Mouse (Mus musculus): ENCODE measurements around the gene Qpct.
"Not testable (repeated sequence)": the region's sequence is repeated elsewhere in the genome, so short reads cannot be mapped to it uniquely, and the experiment has no call there.

The Qpct gene

GRCm38 (mm10) chr17:79071951-79072350 lies 20.2 kb downstream of the Qpct start:
- no peak for DNase-seq (ENCODE audit: low read depth, low spot score)

- no peak for DNase-seq (ENCODE audit: low read depth, low spot score)
Observed at GRCm38 (mm10) chr17:79076974-79077847, 25.5 kb downstream of the Qpct start.

GRCm38 (mm10) chr17:79077848-79078146 lies 26.1 kb downstream of the Qpct start:
- no peak for DNase-seq (ENCODE audit: low read depth, low spot score)

- DNase-seq (ENCODE audit: low read depth, low spot score): no peak
Observed at GRCm38 (mm10) chr17:79078248-79078647, 26.5 kb downstream of the Qpct start.

GRCm38 (mm10) chr17:79091710-79092109 lies 40.0 kb downstream of the Qpct start:
- DNase-seq (ENCODE audit: low read depth, low spot score): no peak

GRCm38 (mm10) chr17:79093286-79093975 lies 41.7 kb downstream of the Qpct start:
- DNase-seq (ENCODE audit: low read depth, low spot score): no peak

- no peak for DNase-seq (ENCODE audit: low read depth, low spot score)
Observed at GRCm38 (mm10) chr17:79095624-79096023, 43.9 kb downstream of the Qpct start.

GRCm38 (mm10) chr17:79099866-79100265 lies 48.2 kb downstream of the Qpct start:
- DNase-seq (ENCODE audit: low read depth, low spot score): no peak

- no peak for DNase-seq (ENCODE audit: low read depth, low spot score)
Observed at GRCm38 (mm10) chr17:79108238-79108637, 56.5 kb downstream of the Qpct start.

GRCm38 (mm10) chr17:79109576-79109975 lies 57.9 kb downstream of the Qpct start:
- no peak for DNase-seq (ENCODE audit: low read depth, low spot score)

GRCm38 (mm10) chr17:79110936-79111348 lies 59.2 kb downstream of the Qpct start:
- peak; percentile 46 for DNase-seq (ENCODE audit: low read depth, low spot score)

GRCm38 (mm10) chr17:79115248-79115647 lies 63.5 kb downstream of the Qpct start:
- DNase-seq (ENCODE audit: low read depth, low spot score): not testable (repeated sequence)

GRCm38 (mm10) chr17:79119066-79119465 lies 67.4 kb downstream of the Qpct start:
- DNase-seq (ENCODE audit: low read depth, low spot score): no peak

- no peak for DNase-seq (ENCODE audit: low read depth, low spot score)
Observed at GRCm38 (mm10) chr17:79120269-79120668, 68.6 kb downstream of the Qpct start.

- no peak for DNase-seq (ENCODE audit: low read depth, low spot score)
Observed at GRCm38 (mm10) chr17:79133740-79134139, 82.0 kb downstream of the Qpct start.

GRCm38 (mm10) chr17:79135826-79136225 lies 84.1 kb downstream of the Qpct start:
- DNase-seq (ENCODE audit: low read depth, low spot score): no peak

- no peak for DNase-seq (ENCODE audit: low read depth, low spot score)
Observed at GRCm38 (mm10) chr17:79136401-79136800, 84.7 kb downstream of the Qpct start.

Measured in embryo, embryonic 11.5 days (tissue).